Mouse (Mus musculus) adrenal gland (tissue): ENCODE measurements around the gene Agpat3.

Experiments used
- intact Hi-C: fragments of 180-260 bp; cut with DNase I; formaldehyde crosslinking; loops from one replicate; pipeline ENCODE4 v1.15.1; 2025
- microRNA-seq, 2 experiments: library from miRNA; unstranded; fragments of <30 nt; microRNA quantifications; one replicate each; pipeline ENCODE4; 2019

The Agpat3 gene

GRCm38 (mm10) chr10:78222908-78223307, 129.4 kb downstream of the Agpat3 start:
- intact Hi-C loops: no loop called here

GRCm38 (mm10) chr10:78221315-78221714, 131.0 kb downstream of the Agpat3 start:
- intact Hi-C loops: no loop called here

GRCm38 (mm10) chr10:78219528-78219927, 132.8 kb downstream of the Agpat3 start:
- intact Hi-C loops: no loop called here

Small RNA genes within 50 kb of the gene (microRNA-seq; reads per million reads assigned to microRNA genes)
- 0 to 0.25 reads per million in 2 experiments for gene Mir7659
